Mouse (Mus musculus) forebrain, postnatal 0 days (tissue): ENCODE data around the gene Fth1. TPM values are rescaled to one million over a fixed set of nuclear protein-coding genes. Genes with fewer than 3 reads are reported as not detected.

ENCODE experiments used
- ATAC-seq: fragments of 200-750 bp; cut with Nextera tagmentation; 2 replicates; pipeline ENCODE4 v1.8.0; 2017; ENCODE audit warnings: mild to moderate bottlenecking, moderate library complexity
- DNase-seq: peaks from one replicate; pipeline ENCODE4 v3.0.0-alpha.2; 2015
- H3K27ac ChIP-seq: fragments of 300-500 bp; sonication (generic); 2 replicates; pipeline ENCODE4 v1.5.1; 2014; ENCODE audit warnings: low read depth, mild to moderate bottlenecking, antibody characterized with exemption, low read length, moderate library complexity, mixed read lengths
- H3K27me3 ChIP-seq: fragments of 300-500 bp; sonication (generic); 2 replicates; pipeline ENCODE4 v1.6.1; 2014; ENCODE audit warnings: mild to moderate bottlenecking, low read length, mixed read lengths; ENCODE audit not compliant: insufficient read depth
- H3K36me3 ChIP-seq: fragments of 300-500 bp; sonication (generic); 2 replicates; pipeline ENCODE4 v1.6.1; 2014; ENCODE audit warnings: mild to moderate bottlenecking, moderate library complexity; ENCODE audit not compliant: insufficient read depth
- H3K4me1 ChIP-seq: fragments of 300-500 bp; sonication (generic); 2 replicates; pipeline ENCODE4 v1.6.1; 2014; ENCODE audit warnings: antibody characterized with exemption; ENCODE audit not compliant: insufficient read depth
- H3K4me2 ChIP-seq: fragments of 300-500 bp; sonication (generic); 2 replicates; pipeline ENCODE4 v1.6.1; 2014; ENCODE audit warnings: low read depth, mild to moderate bottlenecking, moderate library complexity
- H3K4me3 ChIP-seq: fragments of 300-500 bp; sonication (generic); 2 replicates; pipeline ENCODE4 v1.5.1; 2014; ENCODE audit warnings: low read depth, low read length, mixed read lengths
- H3K9ac ChIP-seq: fragments of 300-500 bp; sonication (generic); 2 replicates; pipeline ENCODE4 v1.6.1; 2014; ENCODE audit warnings: mild to moderate bottlenecking
- H3K9me3 ChIP-seq: fragments of 300-500 bp; sonication (generic); 2 replicates; pipeline ENCODE4 v1.6.1; 2016; ENCODE audit warnings: low read length
- CTCF ChIP-seq: sonication (generic); IDR thresholded peaks from 2 replicates; pipeline ENCODE4 v1.5.1; 2016; ENCODE audit warnings: antibody characterized with exemption, control low read depth, low read depth
- whole genome bisulfite sequencing: fragments of 180-500 bp; shearing (Covaris S2); extraction: QIAGEN DNeasy Blood & Tissue Kit; methylation state at CpG from one replicate; pipeline ENCODE4 v1.1.7; 2014; 5-methylcytosine and 5-hydroxymethylcytosine counted together
- polyA plus RNA-seq: library from polyadenylated mRNA; unstranded; fragments of >200 nt; fragmentation: Nextera tagmentation; extraction: Ambion mirVana; gene quantifications from 2 replicates; pipeline ENCODE4 v1.2.1, GENCODE M21; 2015
- total RNA-seq: library from RNA; depleted of rRNA; stranded (reverse); fragments of >200 nt; gene quantifications from 2 replicates; pipeline ENCODE4 v1.2.3, GENCODE M21; 2014

The Fth1 gene
- total and polyA plus RNA-seq, 2 experiments from 2014 or later, result 300 to 2,984 TPM

DNA sequence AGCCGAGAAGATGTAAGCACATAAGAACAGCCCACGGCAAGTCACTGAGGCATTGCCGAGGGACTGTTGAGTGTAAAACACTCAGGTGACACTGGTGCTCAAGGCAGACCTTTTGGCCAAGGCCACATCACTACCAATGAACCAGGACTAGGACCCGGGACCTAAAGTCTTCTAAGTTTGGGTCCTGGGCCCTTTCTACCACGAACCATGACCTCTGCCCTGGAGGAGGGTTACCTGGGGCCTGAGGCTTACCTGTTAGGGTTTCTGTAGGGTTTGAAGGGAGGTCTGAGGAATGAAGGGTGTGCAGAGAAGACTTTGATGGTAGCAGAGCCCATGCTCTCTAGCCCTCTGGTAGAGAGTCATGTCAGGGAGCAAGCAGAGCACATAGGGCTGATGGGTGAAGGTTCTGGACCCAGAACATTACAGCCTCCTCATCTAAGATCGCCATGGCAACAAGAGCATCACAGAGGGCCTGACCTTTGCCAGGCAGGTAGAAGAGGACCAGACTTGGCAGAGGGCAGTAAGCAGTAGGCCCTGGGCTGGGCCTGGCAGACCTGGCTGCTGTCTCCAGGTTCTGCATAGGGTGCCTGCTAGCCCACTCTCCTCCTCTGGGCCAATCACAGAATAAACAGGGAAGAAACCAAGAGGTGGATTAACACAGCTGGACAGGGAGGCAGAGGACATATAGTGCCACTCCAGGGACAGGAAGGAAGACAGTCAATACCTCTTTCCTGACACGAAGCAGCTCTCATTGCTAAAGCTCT, 21.0 kb downstream of the Fth1 start, which contains the start of the genes Best1 and Rab3il1:
TSS of gene Best1 (minus strand) at position 428 of the 764 bp plus-strand sequence.
TSS of gene Rab3il1 (plus strand) at position 464 of the 764 bp plus-strand sequence.
- Histone ChIP-seq H3K36me3 (no peaks in the 10 kb centered on the region), H3K27ac (no peak within 1 kb of the TSS), H3K4me1 (no peaks in the 10 kb centered on the region), H3K4me3 (no peak within 1 kb of the TSS), H3K4me2 (no peak within 1 kb of the TSS), H3K9me3 (no peaks in the 10 kb centered on the region), H3K9ac (no peak within 1 kb of the TSS), H3K27me3 (no peaks in the 10 kb centered on the region)
- no peak for TF ChIP-seq CTCF
- DNase-seq (no peak), ATAC-seq (no peak)
- 77% methylated on average over 7 of the region's 7 CpGs for WGBS

DNA sequence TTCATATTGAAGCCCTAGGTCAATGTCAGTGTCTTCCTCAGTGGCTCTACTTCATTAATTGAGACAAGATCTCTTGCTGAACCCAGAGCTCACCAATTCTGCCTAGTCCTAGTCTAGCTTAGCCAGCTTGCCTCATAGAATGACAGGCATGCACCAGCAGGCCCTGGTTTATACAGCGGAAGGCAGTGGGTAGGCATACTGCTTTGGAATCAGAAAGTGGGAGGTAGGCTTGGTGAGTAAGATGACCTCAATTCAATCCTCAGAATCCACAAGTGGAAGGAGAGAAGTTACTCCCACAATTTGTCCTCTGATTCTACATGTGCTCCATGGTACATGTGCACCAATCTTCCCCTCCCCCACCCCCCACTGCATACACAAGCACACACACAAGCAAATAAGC, 23.3 kb downstream of the Fth1 start:
- WGBS, result 97% methylated on average over 1 of the region's 1 CpGs
- Histone ChIP-seq H3K36me3 (no peaks in the 10 kb centered on the region), H3K9me3 (no peaks in the 10 kb centered on the region), H3K4me3 (no peak overlapping the region), H3K9ac (no peak overlapping the region), H3K4me2 (no peak overlapping the region), H3K4me1 (no peaks in the 10 kb centered on the region), H3K27me3 (no peaks in the 10 kb centered on the region), H3K27ac (no peak overlapping the region)
- DNase-seq (no peak), ATAC-seq (no peak)
- no peak for TF ChIP-seq CTCF

DNA sequence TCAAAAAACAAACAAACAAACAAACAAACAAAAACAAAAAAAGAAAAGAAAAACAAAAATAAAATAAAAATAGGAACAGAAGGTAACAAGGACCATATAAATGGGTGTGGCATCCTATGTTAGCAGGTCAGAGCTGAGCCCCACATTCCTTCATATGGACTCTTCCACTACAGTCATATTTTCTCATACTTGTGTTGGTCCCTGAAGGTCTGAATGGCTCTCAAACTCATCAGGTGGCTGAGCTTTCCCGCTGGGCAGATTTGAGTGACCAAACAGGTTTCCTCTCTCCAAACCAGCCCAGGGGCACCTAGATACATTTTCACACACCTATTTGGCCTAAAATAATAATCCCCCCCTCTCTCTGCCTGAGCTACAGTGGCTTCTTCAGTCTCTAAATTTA, 31.0 kb downstream of the Fth1 start:
- Histone ChIP-seq H3K4me1 (no peaks in the 10 kb centered on the region), H3K4me2 (no peak overlapping the region), H3K9me3 (no peaks in the 10 kb centered on the region), H3K27ac (no peak overlapping the region), H3K9ac (no peak overlapping the region), H3K27me3 (no peaks in the 10 kb centered on the region), H3K4me3 (no peak overlapping the region), H3K36me3 (no peaks in the 10 kb centered on the region)
- DNase-seq (no peak), ATAC-seq (no peak)
- no peak for TF ChIP-seq CTCF
- 88% methylated on average over 1 of the region's 1 CpGs for WGBS

DNA sequence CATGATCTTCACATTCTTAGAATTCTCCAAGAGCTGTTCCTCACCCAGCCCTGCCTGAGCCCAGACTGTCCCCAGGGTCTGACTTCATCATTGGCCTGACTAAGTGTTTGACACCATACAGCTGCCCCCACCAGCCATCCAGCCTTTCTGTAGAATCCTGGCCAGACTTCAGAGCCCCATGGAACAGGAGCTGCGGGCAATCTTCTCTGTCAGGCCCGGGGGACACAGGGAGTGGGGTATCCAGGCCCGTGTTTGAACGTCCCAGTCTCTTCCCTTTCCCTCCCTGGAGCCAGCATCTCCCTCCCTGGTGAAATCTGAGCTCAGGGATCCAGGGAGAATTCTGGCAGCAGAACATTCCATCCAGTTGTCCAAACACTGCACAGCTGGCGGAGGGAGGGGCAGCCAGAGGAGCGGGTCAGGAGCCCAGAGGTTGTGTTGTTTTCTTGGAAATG, 32.5 kb downstream of the Fth1 start:
- Histone ChIP-seq H3K9ac (no peak overlapping the region), H3K27ac (no peak overlapping the region), H3K4me2 (no peak overlapping the region), H3K4me3 (no peak overlapping the region), H3K9me3 (no peaks in the 10 kb centered on the region), H3K4me1 (no peaks in the 10 kb centered on the region), H3K36me3 (no peaks in the 10 kb centered on the region), H3K27me3 (no peaks in the 10 kb centered on the region)
- no peak for DNase-seq
- 65% methylated on average over 6 of the region's 6 CpGs for WGBS
- TF ChIP-seq CTCF, result no peak
- ATAC-seq, result no peak

DNA sequence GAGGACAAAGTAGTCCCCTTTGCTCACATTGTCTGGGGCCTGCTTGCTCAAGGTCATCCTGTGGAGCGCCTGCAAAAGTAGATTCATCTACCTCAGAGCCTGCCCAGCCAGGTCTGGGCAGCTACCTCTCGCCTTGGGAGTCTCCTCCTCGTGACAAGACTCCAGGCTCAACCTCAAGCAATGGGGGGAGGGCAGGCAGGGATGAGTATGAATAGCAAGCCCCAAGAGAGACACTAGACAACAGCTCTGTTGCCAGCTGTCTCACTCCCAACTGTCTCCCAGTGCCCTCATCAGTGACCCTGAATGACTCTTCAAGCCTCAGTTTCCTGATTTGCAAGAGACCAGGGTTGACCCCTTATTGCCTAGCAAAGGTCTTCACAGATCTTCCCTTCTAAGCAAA, 33.0 kb downstream of the Fth1 start:
- no peaks in the 10 kb centered on the region for H3K4me1 ChIP-seq
- H3K27ac ChIP-seq, result no peak overlapping the region
- ATAC-seq, result no peak
- no peak overlapping the region for H3K4me3 ChIP-seq
- no peaks in the 10 kb centered on the region for H3K27me3 ChIP-seq
- no peak for TF ChIP-seq CTCF
- no peak overlapping the region for H3K9ac ChIP-seq
- WGBS, result 63% methylated on average over 3 of the region's 3 CpGs
- no peak for DNase-seq
- H3K9me3 ChIP-seq, result no peaks in the 10 kb centered on the region
- H3K4me2 ChIP-seq, result no peak overlapping the region
- no peaks in the 10 kb centered on the region for H3K36me3 ChIP-seq

DNA sequence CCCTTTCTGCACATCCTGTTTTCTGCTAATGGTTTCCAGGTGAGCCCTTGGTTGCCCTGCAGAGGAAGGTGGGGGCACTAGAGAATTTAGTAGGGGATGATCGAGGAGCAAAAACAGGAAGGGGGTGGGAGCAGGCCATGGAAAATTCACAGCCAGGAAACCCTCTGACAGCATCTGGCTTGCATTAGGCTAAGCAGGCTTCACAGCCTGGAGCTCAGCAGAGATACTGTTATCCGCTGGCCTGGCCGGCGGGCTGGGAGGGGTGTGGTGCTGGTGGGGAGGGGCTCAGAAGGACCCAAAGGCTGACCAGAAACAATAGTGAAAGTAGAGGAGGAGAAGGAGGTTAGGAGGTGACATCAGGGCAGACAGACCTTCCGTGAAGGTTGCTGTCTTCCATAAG, 33.5 kb downstream of the Fth1 start:
- no peaks in the 10 kb centered on the region for H3K27me3 ChIP-seq
- no peak overlapping the region for H3K4me2 ChIP-seq
- no peak for ATAC-seq
- TF ChIP-seq CTCF, result no peak
- no peak overlapping the region for H3K27ac ChIP-seq
- H3K9ac ChIP-seq, result no peak overlapping the region
- H3K4me1 ChIP-seq, result peaks cover 3% of the 10 kb centered on the region; the same call in 1 of the 2 replicates
- H3K36me3 ChIP-seq, result no peaks in the 10 kb centered on the region
- no peaks in the 10 kb centered on the region for H3K9me3 ChIP-seq
- no peak overlapping the region for H3K4me3 ChIP-seq
- WGBS, result 65% methylated on average over 5 of the region's 5 CpGs
- DNase-seq, result no peak

DNA sequence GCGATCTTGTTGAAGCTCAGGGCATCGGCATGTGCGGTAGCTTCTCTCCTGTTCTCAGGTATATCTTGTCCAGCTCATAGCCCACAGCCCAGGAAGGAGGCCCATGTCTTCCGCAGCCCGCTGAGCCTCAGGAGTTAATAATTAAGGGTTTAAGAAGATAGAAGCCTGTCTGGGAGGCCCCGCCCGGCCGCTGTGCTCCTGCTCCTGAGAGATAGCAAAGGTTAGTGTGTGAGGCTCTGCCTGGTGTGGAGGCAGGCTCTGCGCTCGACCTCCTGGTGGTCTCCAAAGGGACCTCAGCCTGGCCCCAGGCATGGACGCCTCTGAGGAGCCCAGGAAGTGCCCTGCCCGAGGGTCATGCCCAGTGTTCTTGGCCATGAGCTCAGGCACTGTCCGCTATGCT, 34.4 kb downstream of the Fth1 start:
- Histone ChIP-seq H3K4me2 (no peak overlapping the region), H3K9me3 (no peaks in the 10 kb centered on the region), H3K4me3 (no peak overlapping the region), H3K4me1 (peaks cover 5% of the 10 kb centered on the region; the same call in 1 of the 2 replicates), H3K27ac (no peak overlapping the region), H3K27me3 (no peaks in the 10 kb centered on the region), H3K9ac (no peak overlapping the region), H3K36me3 (no peaks in the 10 kb centered on the region)
- DNase-seq (no peak), ATAC-seq (no peak)
- WGBS, result 83% methylated on average over 13 of the region's 13 CpGs
- TF ChIP-seq CTCF, result no peak
